Mouse (Mus musculus) WW6 (cell line): ENCODE measurements around the gene Olfr691.
"Not testable (repeated sequence)": the region's sequence is repeated elsewhere in the genome, so short reads cannot be mapped to it uniquely, and the experiment has no call there.

ENCODE experiments used
- DNase-seq: peaks from one replicate; pipeline ENCODE4 v3.0.0-alpha.2; 2013; ENCODE audit warnings: low read depth, low spot score

The Olfr691 gene

GRCm38 (mm10) chr7:105342170-105342569 lies at the start of gene Olfr691:
Gene Olfr691 (minus strand): TSS chr7:105342270.
- DNase-seq, result no peak

DNA sequence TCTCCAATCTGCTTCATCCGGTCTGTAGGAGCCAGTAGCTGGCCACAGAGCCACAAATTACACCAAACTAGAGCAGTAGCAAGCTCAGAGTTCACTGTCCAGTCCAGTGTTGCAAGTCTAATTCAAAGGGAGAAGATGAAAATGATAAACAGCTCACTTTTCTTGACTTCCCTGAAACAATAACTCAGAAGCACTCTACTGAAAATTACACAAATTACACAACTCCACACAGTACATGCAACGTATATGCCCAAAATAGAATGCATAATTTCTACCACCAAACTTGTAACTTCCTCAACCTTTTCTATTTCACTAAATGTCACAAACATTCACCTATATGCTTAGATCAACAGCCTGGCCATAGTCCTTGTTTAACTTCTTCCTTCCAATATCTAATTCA lies 48.2 kb upstream of the Olfr691 start:
- DNase-seq, result no peak

GRCm38 (mm10) chr7:105387696-105388095 lies 45.6 kb upstream of the Olfr691 start:
- DNase-seq, result no peak

DNA sequence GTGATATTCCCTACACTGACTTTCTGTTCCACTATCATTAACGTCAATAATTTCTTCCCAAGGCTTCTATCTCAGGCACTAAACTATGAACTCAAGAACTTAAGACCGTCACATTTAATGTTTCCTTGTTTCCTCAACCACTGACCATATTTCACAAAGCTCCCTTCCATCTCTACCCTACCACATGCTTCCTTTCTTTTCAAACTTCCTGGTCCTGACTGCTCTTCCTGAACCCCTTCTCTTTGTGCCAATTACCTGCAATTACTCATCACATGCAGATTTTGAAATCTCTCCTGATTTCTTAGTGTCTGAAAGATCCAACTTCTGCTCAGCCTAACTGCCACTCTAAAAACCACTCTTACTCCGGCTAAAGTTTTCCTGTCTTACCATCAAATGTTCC lies 38.3 kb upstream of the Olfr691 start:
- no peak for DNase-seq

GRCm38 (mm10) chr7:105374866-105375265 lies 32.8 kb upstream of the Olfr691 start, which contains the start of gene Gm5901:
Gene Gm5901 (plus strand): TSS chr7:105375038.
- no peak for DNase-seq

DNA sequence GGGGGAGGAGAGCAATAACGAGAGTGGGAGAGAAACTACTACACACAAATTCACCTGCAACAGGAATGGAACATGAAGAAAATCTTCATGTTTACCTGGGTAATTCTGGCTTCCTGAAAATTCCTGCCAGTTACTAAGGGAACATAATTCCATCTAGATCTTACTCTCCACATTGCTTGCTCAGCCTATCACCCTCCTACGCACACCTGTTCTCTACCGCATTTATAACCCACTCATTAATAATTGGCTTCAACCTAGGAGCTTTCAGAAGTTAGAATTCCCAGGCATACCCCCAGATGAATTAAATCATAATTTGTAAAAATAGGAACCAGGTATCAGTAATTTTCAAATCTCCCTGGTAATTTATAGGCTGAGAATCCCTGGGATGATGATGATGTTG lies 31.9 kb upstream of the Olfr691 start:
- no peak for DNase-seq

- DNase-seq, result no peak
Measured at GRCm38 (mm10) chr7:105373509-105373908, 31.4 kb upstream of the Olfr691 start.

GRCm38 (mm10) chr7:105372912-105373311 lies 30.8 kb upstream of the Olfr691 start:
- no peak for DNase-seq

DNA sequence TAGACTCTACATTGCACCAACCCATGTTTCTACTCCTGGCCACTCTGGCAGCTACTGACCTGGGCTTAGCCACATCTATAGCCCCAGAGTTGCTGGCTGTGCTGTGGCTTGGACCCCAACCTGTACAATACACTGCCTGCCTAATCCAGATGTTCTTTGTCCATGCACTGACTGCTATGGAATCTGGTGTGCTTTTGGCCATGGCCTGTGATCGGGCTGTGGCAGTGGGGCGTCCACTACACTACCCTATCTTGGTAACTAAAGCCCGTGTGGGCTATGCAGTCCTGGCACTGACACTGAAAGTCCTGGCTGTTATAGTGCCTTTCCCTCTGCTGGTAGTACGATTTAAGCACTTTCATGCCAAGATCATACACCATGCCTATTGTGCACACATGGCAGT lies 26.5 kb upstream of the Olfr691 start:
- no peak for DNase-seq

DNA sequence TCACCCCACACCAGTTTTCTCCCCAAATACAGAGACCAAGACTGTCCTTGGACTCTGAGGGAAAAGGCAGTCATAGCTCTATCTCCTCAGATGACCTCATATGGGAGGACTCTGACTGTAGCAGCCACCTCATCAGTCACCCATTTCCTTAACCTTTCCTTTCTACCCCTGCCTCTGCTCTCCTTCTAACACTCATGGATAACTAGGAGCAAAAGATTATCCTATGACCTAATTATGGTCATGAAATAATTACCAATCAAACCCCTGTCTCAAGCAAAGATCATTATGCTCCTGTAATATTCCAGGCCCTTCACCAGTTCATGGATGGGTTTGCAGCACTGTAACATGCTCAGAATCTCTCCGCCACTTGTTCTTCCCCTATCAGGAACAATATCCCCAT lies 25.9 kb upstream of the Olfr691 start, which contains the start of gene Olfr692:
Gene Olfr692 (plus strand): TSS at position 301 of the 400 bp plus-strand sequence.
- no peak for DNase-seq

- DNase-seq, result no peak
Measured at GRCm38 (mm10) chr7:105367268-105367667, 25.2 kb upstream of the Olfr691 start.

- no peak for DNase-seq
Measured at GRCm38 (mm10) chr7:105361713-105362112, 19.6 kb upstream of the Olfr691 start.

DNA sequence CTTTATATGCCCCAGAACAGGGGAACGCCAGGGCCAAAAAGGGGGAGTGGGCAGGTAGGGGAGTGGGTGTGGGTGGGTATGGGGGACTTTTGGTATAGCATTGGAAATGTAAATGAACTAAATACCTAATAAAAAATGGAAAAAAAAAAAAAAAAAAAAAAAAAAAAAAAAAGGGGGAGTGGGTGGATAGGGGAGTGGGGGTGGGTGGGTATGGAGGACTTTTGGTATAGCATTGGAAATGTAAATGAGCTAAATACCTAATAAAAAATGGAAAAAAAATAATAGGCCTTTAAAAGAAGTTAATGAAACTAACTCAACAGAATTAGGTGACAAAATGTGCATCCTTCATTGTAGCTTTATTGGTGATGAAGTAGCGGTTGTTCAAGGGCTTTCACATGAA lies 14.4 kb upstream of the Olfr691 start:
- DNase-seq, result not testable (repeated sequence)

- not testable (repeated sequence) for DNase-seq
Measured at GRCm38 (mm10) chr7:105356064-105356463, 14.0 kb upstream of the Olfr691 start.

GRCm38 (mm10) chr7:105342752-105343151 lies 682 bp upstream of the Olfr691 start:
- no peak for DNase-seq

GRCm38 (mm10) chr7:105334004-105334403 lies 8.1 kb downstream of the Olfr691 start, which contains the start of gene Olfr690:
Gene Olfr690 (minus strand): TSS chr7:105334104.
- DNase-seq, result no peak

DNA sequence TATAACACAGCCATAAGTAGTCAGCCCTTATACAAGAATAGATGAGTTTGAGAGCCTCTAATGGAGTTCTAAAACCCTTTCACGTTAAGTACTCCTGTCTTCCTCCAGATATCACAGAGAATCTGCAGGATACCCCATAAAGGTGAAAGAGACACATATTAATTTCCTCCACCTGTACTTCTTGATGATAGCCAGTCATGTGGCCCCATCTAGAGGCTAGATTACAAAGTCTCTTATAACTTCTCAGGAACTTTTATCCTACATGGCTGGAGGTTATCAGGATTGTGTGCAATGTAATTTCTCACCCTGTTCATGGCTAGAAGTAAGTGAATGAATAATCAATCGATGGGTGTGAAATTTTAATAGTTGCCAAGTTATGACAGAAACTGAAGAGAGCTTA lies 16.8 kb downstream of the Olfr691 start:
- no peak for DNase-seq

- no peak for DNase-seq
Measured at GRCm38 (mm10) chr7:105310865-105311264, 31.2 kb downstream of the Olfr691 start, which contains the start of gene Olfr689. Gene Olfr689 (plus strand): TSS chr7:105311165.

DNA sequence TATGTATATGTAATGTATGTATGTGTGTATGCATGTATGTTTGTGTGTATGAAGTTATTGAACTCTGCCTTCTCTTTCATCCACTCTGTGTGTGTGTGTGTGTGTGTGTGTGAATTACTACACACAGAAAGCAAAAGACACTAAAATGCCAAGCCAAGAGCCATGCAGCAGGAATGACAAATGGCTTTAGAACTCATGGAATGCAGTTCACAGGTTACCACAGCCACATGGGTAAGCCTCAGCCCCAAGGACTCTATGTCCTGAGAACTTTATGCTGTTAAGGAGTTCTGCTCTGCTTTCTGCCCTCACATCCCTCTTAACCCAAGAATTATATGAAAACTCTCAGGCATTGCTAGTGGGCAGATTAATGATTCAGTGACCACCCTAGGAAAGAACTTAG lies 52.0 kb downstream of the Olfr691 start:
- DNase-seq, result no peak

- DNase-seq, result no peak
Measured at GRCm38 (mm10) chr7:105287795-105288194, 54.3 kb downstream of the Olfr691 start, which contains the start of gene Olfr688. Gene Olfr688 (plus strand): TSS chr7:105288095.
